ENCODE assay signal across 10 mouse cellular contexts in the genomic region with DNA sequence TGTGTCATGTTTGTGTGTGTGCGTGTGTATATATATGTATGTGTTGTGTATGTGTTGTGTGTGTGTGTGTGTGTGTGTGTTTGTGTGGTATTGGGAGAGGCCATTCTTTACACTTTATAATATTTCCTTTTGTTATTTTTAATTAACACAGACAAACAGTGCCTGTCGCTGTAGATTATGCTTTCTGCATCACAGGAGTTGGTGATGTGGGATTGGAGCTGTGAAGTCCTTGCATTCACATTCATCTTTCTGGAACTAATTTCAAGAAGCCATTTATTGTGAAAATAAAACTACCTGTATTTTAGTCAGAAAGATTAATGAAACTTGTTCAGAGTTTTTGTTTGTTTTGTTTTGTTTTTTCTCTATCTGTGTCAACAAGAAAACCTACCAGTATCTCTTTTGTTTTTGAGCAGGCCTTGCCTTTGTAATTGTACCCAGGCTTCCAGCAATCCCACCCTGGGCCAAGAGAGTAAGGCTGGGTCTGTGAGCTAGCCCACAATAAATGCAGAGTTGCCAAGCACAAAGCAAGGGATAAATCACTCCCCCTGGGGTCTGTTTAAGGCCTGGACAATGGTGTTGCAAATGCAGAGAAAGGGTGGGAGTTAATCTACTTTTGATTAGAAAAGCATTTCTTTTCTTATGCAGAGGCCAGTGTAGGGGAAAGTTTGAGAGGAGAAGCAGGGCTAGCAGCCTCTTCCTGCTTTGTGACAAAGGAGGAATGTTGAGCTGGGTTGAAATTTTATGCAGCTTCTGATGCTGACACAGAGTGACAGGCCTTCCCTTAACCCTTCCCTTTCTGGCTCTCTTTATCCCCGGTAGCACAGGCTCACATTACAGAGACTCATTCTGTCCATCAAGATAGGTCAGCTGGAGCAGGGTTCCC.
DNase-seq lines count a peak whose midpoint lies in the region; ATAC-seq lines count a peak whose summit lies in the region.
"Had no signal": no experiment of that assay in that cellular context is flagged by ENCODE, and none has a peak within 500 bp of the region (broad histone marks: within the 10 kb centered on the region; RNA-seq: fewer than 3 reads in every experiment).

No protein-coding gene starts in this region.

- no peak for DNase-seq in kidney, postnatal 36 days
- peak; percentile 81 for DNase-seq in embryo, embryonic 10.5 days (ENCODE audit: low spot score)
- peak; percentile 56 for DNase-seq in hindbrain, embryonic 11.5 days (ENCODE audit: low spot score)
- DNase-seq in neural tube, embryonic 11.5 days (ENCODE audit: low spot score): peak; percentile 54
- DNase-seq in lung, postnatal 36 days: no peak
- DNase-seq in cerebellum, adult 11-12 months: no peak
- no peak for DNase-seq in adrenal gland, postnatal 4 days (ENCODE audit: low spot score in 2 of 2)
- DNase-seq: gastrocnemius, postnatal 36 days had no signal

- peaks cover 22% of the 10 kb centered on the region for H3K4me1 ChIP-seq in kidney, embryonic 15.5 days
- peaks cover 2% of the 10 kb centered on the region; the same call in 1 of the 2 replicates for H3K4me1 ChIP-seq in hindbrain, embryonic 11.5 days (replicated peaks; ENCODE audit: control insufficient read depth, insufficient read depth, low read length)
- H3K4me1 ChIP-seq in neural tube, embryonic 11.5 days (ENCODE audit: control insufficient read depth, insufficient read depth, low read length): peaks cover 12% of the 10 kb centered on the region; the same call in 1 of the 2 replicates

- no peaks in the 10 kb centered on the region for H3K27me3 ChIP-seq in kidney, embryonic 15.5 days
- no peaks in the 10 kb centered on the region for H3K27me3 ChIP-seq in hindbrain, embryonic 11.5 days (ENCODE audit: control insufficient read depth, insufficient read depth, low read length)
- H3K27me3 ChIP-seq in neural tube, embryonic 11.5 days (ENCODE audit: control insufficient read depth, insufficient read depth, low read length): no peaks in the 10 kb centered on the region

- 42% methylated on average over 3 of the region's 3 CpGs for WGBS in kidney, embryonic 15.5 days
- WGBS in hindbrain, embryonic 11.5 days: 33% methylated on average over 3 of the region's 3 CpGs
- WGBS in neural tube, embryonic 11.5 days: 47% methylated on average over 3 of the region's 3 CpGs

- no peak overlapping the region for H3K4me2 ChIP-seq in kidney, embryonic 15.5 days
- no peak overlapping the region for H3K4me2 ChIP-seq in hindbrain, embryonic 11.5 days (replicated peaks; ENCODE audit: low read depth, low read length)
- H3K4me2 ChIP-seq in neural tube, embryonic 11.5 days (ENCODE audit: low read depth): no peak overlapping the region

- ATAC-seq in kidney, embryonic 15.5 days (replicated peaks; ENCODE audit: low FRiP score): peak; percentile 49
- peak; percentile 88 for ATAC-seq in hindbrain, embryonic 11.5 days (ENCODE audit: low FRiP score)
- ATAC-seq in neural tube, embryonic 11.5 days (ENCODE audit: insufficient read depth, low FRiP score, low TSS enrichment): peak; percentile 81

- no peak overlapping the region for H3K4me3 ChIP-seq in kidney, embryonic 15.5 days (replicated peaks)
- H3K4me3 ChIP-seq in hindbrain, embryonic 11.5 days (ENCODE audit: low read depth, low read length): no peak overlapping the region
- no peak overlapping the region for H3K4me3 ChIP-seq in neural tube, embryonic 11.5 days (ENCODE audit: low read depth, low read length)

- H3K9ac ChIP-seq in kidney, embryonic 15.5 days: no peak overlapping the region
- no peak overlapping the region for H3K9ac ChIP-seq in hindbrain, embryonic 11.5 days (ENCODE audit: low read depth, low read length)
- H3K9ac ChIP-seq in neural tube, embryonic 11.5 days (ENCODE audit: low read length): no peak overlapping the region

- H3K9me3 ChIP-seq in kidney, embryonic 15.5 days (replicated peaks): no peaks in the 10 kb centered on the region
- H3K9me3 ChIP-seq in hindbrain, embryonic 11.5 days (ENCODE audit: control insufficient read depth, low read length): no peaks in the 10 kb centered on the region
- H3K9me3 ChIP-seq in neural tube, embryonic 11.5 days (ENCODE audit: control insufficient read depth, low read length): no peaks in the 10 kb centered on the region
- H3K9me3 ChIP-seq: G1E had no signal

- H3K27ac ChIP-seq in kidney, embryonic 15.5 days: peak overlapping the region; percentile 83
- peak overlapping the region; percentile 43 for H3K27ac ChIP-seq in hindbrain, embryonic 11.5 days (ENCODE audit: low read depth, low read length)
- H3K27ac ChIP-seq in neural tube, embryonic 11.5 days (ENCODE audit: low read depth, low read length): peak overlapping the region; percentile 45; the same call in 1 of the 2 replicates

- no peaks in the 10 kb centered on the region for H3K36me3 ChIP-seq in kidney, embryonic 15.5 days
- no peaks in the 10 kb centered on the region for H3K36me3 ChIP-seq in hindbrain, embryonic 11.5 days (ENCODE audit: control insufficient read depth, insufficient read depth, low read length)
- no peaks in the 10 kb centered on the region for H3K36me3 ChIP-seq in neural tube, embryonic 11.5 days (ENCODE audit: control insufficient read depth, insufficient read depth, low read length)
- H3K36me3 ChIP-seq: G1E had no signal

Comparison
In these comparisons a context has a peak if more than half of its experiments do, and no peak if none do; other contexts are left out.
1. DNase-seq: peak in embryo, embryonic 10.5 days (single experiment), hindbrain, embryonic 11.5 days (single experiment) and neural tube, embryonic 11.5 days (single experiment); none in kidney, postnatal 36 days (0 of 2), lung, postnatal 36 days (single experiment), cerebellum, adult 11-12 months (single experiment) and adrenal gland, postnatal 4 days (0 of 2).
2. Peak in every context shown above with its lines, with median percentiles within 50 percentile points of each other: ATAC-seq and H3K27ac ChIP-seq.